Mouse (Mus musculus) brown adipose tissue, adult 24 weeks (tissue): ENCODE data around the gene Dll1. TPM values are rescaled to one million over a fixed set of nuclear protein-coding genes. Genes with fewer than 3 reads are reported as not detected.

Source experiments
- H3K27ac ChIP-seq: fragments of 200-500 bp; replicated peaks from 2 replicates; pipeline ENCODE4 v1.5.1; 2012; ENCODE audit warnings: low read depth, mild to moderate bottlenecking, low read length
- H3K4me1 ChIP-seq: fragments of 200-500 bp; 2 replicates; pipeline ENCODE4 v1.6.1; 2012; ENCODE audit warnings: low read length, mixed read lengths; ENCODE audit not compliant: control insufficient read depth, insufficient read depth, insufficient read length
- H3K4me3 ChIP-seq: fragments of 200-500 bp; 2 replicates; pipeline ENCODE4 v1.5.1; 2012; ENCODE audit warnings: low read depth, mild to moderate bottlenecking, low read length, moderate library complexity; ENCODE audit not compliant: insufficient read depth
- polyA plus RNA-seq: library from polyadenylated mRNA; stranded (reverse); fragments of >200 nt; gene quantifications from 2 replicates; pipeline ENCODE4 v1.2.4, GENCODE M21; 2012; ENCODE audit not compliant: missing spikeins, insufficient read depth, insufficient read length

The Dll1 gene
- polyA plus RNA-seq, 1 experiment, result 1.9 TPM

- Histone ChIP-seq H3K4me1 (peaks cover 16% of the 10 kb centered on the region), H3K27ac (no peak overlapping the region), H3K4me3 (no peak overlapping the region)
Measured at GRCm38 (mm10) chr17:15370401-15370800, 6.3 kb downstream of the Dll1 start.

GRCm38 (mm10) chr17:15365650-15366049 is 11.0 kb downstream of the Dll1 start:
- Histone ChIP-seq H3K4me3 (no peak overlapping the region), H3K4me1 (peaks cover 15% of the 10 kb centered on the region), H3K27ac (no peak overlapping the region)

GRCm38 (mm10) chr17:15363656-15364055 is 13.0 kb downstream of the Dll1 start:
- H3K27ac ChIP-seq, result no peak overlapping the region
- peaks cover 7% of the 10 kb centered on the region; the same call in 1 of the 2 replicates for H3K4me1 ChIP-seq
- no peak overlapping the region for H3K4me3 ChIP-seq

GRCm38 (mm10) chr17:15357071-15357470 is 19.6 kb downstream of the Dll1 start:
- no peak overlapping the region for H3K4me3 ChIP-seq
- H3K4me1 ChIP-seq, result no peaks in the 10 kb centered on the region
- no peak overlapping the region for H3K27ac ChIP-seq

- H3K4me3 ChIP-seq, result no peak overlapping the region
- no peak overlapping the region for H3K27ac ChIP-seq
- H3K4me1 ChIP-seq, result no peaks in the 10 kb centered on the region
Measured at GRCm38 (mm10) chr17:15356526-15356925, 20.1 kb downstream of the Dll1 start.

DNA sequence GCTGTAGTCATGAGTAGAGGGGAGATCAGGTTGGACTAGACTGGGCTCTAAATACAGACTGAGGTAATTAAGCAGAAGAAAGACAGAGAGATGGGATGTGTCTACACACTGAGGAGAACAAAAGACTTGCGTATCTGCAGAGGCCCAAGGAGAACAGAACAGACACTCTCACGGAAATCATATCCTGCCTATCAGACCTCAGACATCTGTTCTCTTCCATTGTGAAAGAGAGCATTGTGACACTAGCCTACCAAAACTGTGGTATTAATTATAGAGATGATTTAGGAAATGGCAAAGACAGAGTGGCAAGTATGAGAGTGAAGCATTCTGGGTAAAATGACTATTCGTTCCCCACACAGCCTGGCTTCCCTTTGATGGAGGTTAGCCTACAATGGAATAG is 21.6 kb downstream of the Dll1 start:
- H3K4me1 ChIP-seq, result no peaks in the 10 kb centered on the region
- no peak overlapping the region for H3K27ac ChIP-seq

DNA sequence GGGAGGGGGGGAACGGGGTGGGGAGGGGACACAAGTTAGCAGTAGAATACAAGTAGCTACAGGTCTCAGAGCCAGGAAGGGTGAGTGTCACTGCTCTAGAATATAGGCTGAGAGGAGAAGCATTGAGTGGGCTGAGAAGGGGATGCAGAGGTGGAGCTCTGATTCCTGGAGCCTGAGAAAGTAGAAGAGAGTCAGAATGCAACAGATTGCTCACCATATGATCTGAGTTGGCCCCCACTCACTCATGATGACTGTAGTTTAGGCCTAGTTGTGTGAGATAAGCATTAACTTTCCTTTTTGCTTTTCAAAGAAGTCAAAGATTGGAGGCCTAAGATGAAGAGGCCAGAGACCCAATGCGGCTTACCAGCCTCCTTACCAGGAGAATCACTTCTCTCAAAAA is 22.7 kb downstream of the Dll1 start:
- Histone ChIP-seq H3K4me3 (no peak overlapping the region), H3K4me1 (no peaks in the 10 kb centered on the region), H3K27ac (no peak overlapping the region)

More for the DNA sequence above, 21.6 kb downstream of the Dll1 start:
- H3K4me3 ChIP-seq, result no peak overlapping the region

- Histone ChIP-seq H3K4me3 (no peak overlapping the region), H3K4me1 (no peaks in the 10 kb centered on the region), H3K27ac (no peak overlapping the region)
Measured at GRCm38 (mm10) chr17:15352869-15353610, 23.6 kb downstream of the Dll1 start.

GRCm38 (mm10) chr17:15350152-15350551 is 26.5 kb downstream of the Dll1 start:
- H3K4me1 ChIP-seq, result no peaks in the 10 kb centered on the region
- no peak overlapping the region for H3K4me3 ChIP-seq
- H3K27ac ChIP-seq, result no peak overlapping the region

- Histone ChIP-seq H3K4me1 (no peaks in the 10 kb centered on the region), H3K27ac (no peak overlapping the region), H3K4me3 (no peak overlapping the region)
Measured at GRCm38 (mm10) chr17:15343071-15343822, 33.4 kb downstream of the Dll1 start.

- Histone ChIP-seq H3K4me1 (no peaks in the 10 kb centered on the region), H3K27ac (no peak overlapping the region), H3K4me3 (no peak overlapping the region)
Measured at GRCm38 (mm10) chr17:15337906-15338305, 38.8 kb downstream of the Dll1 start.

DNA sequence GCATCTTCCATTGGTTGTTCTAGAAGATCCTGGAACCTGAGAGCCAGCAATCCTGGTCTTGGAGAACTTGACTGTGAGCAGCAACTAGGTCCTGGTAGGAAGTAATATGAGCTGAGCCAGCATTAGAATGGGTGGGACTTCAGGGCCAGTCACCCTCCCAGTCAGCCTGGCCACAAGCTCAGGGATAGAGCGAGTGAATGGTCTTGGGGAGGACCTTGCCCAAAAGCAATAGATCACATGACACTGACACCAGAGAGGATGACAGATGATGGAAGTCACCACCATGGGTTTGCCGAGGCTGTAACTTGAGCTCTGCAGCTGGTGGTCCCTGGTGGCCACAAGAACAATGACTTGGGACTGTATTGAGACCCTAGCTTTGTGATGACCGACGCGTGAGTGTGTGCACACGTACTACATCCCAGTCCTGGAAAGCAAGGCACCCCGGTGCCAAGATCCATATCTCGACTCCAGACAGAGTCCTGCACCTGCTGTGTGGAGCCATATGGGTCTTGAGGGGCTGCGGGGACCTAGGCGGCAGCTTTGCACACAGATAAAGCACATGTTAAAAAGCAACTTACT is 46.8 kb downstream of the Dll1 start:
- Histone ChIP-seq H3K27ac (no peak overlapping the region), H3K4me1 (peaks cover 4% of the 10 kb centered on the region; the same call in 1 of the 2 replicates), H3K4me3 (no peak overlapping the region)

DNA sequence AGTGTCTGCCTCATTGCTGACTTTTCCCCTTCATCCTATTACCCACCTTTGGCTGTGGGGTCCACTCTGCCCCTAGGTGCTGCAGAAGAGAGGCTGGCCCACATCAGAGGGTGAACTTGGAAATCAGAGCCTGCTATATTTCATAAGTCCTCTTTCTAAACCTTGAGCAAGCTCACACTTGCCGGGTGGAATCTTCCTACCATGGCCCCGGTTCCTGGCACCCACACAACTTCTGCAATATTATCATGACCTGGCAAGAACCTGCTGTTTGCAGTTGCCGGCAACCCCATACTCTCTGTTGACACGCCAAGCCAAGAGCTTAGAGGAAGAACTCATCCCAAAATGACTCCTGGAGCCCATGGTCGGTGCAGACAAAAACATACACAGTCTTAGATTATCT is 49.6 kb downstream of the Dll1 start:
- Histone ChIP-seq H3K27ac (no peak overlapping the region), H3K4me1 (peaks cover 4% of the 10 kb centered on the region; the same call in 1 of the 2 replicates), H3K4me3 (no peak overlapping the region)

GRCm38 (mm10) chr17:15325976-15326842 is 50.5 kb downstream of the Dll1 start:
- Histone ChIP-seq H3K4me3 (no peak overlapping the region), H3K4me1 (peaks cover 4% of the 10 kb centered on the region; the same call in 1 of the 2 replicates), H3K27ac (no peak overlapping the region)
